Mouse (Mus musculus) embryonic facial prominence, embryonic 13.5 days (tissue): Measurements from ENCODE around the gene Traf1. TPM values are rescaled to one million over a fixed set of nuclear protein-coding genes. Genes with fewer than 3 reads are reported as not detected.

ENCODE experiments used
- ATAC-seq: fragments of 200-750 bp; cut with Nextera tagmentation; 2 replicates; pipeline ENCODE4 v1.8.0; 2017; ENCODE audit warnings: low read depth; ENCODE audit not compliant: insufficient number of reproducible peaks, insufficient read depth, low FRiP score, low TSS enrichment
- H3K27ac ChIP-seq: fragments of 300-500 bp; sonication (generic); 2 replicates; pipeline ENCODE4 v1.5.1; 2015; ENCODE audit warnings: moderate library complexity, mild to moderate bottlenecking, inconsistent platforms
- H3K27me3 ChIP-seq: fragments of 300-500 bp; sonication (generic); 2 replicates; pipeline ENCODE4 v1.6.1; 2015; ENCODE audit warnings: mild to moderate bottlenecking, inconsistent platforms
- H3K36me3 ChIP-seq: fragments of 300-500 bp; sonication (generic); 2 replicates; pipeline ENCODE4 v1.6.1; 2015; ENCODE audit warnings: mild to moderate bottlenecking, inconsistent platforms
- H3K4me1 ChIP-seq: fragments of 300-500 bp; sonication (generic); 2 replicates; pipeline ENCODE4 v1.6.1; 2015; ENCODE audit warnings: inconsistent platforms
- H3K4me2 ChIP-seq: fragments of 300-500 bp; sonication (generic); 2 replicates; pipeline ENCODE4 v1.6.1; 2015; ENCODE audit warnings: moderate library complexity, mild to moderate bottlenecking, inconsistent platforms
- H3K4me3 ChIP-seq: fragments of 300-500 bp; sonication (generic); 2 replicates; pipeline ENCODE4 v1.5.1; 2015; ENCODE audit warnings: mild to moderate bottlenecking, inconsistent platforms
- H3K9ac ChIP-seq: fragments of 300-500 bp; sonication (generic); 2 replicates; pipeline ENCODE4 v1.6.1; 2015; ENCODE audit warnings: mild to moderate bottlenecking, inconsistent platforms
- H3K9me3 ChIP-seq: fragments of 300-500 bp; sonication (generic); 2 replicates; pipeline ENCODE4 v1.6.1; 2016; ENCODE audit warnings: inconsistent platforms
- WGBS: fragments of 180-500 bp; shearing (Covaris S2); methylation state at CpG from one replicate; pipeline ENCODE4 v1.1.7; 2015; ENCODE audit warnings: mixed read lengths; 5-methylcytosine and 5-hydroxymethylcytosine counted together
- polyA plus RNA-seq: library from polyadenylated mRNA; unstranded; fragments of >200 nt; fragmentation: Nextera tagmentation; extraction: Ambion mirVana; gene quantifications from 2 replicates; pipeline ENCODE4 v1.2.1, GENCODE M21; 2015

Traf1 gene
- 2.4 and 4.3 TPM in 2 replicates for polyA plus RNA-seq

- H3K27ac ChIP-seq, result no peak within 1 kb of the TSS
- no peak for ATAC-seq
- H3K9ac ChIP-seq, result peak within 1 kb of the TSS; percentile 57
- no peaks in the 10 kb centered on the region for H3K9me3 ChIP-seq
- H3K27me3 ChIP-seq, result peaks cover 6% of the 10 kb centered on the region
- H3K36me3 ChIP-seq, result no peaks in the 10 kb centered on the region
- peak within 1 kb of the TSS; percentile 36 for H3K4me3 ChIP-seq
- peaks cover 18% of the 10 kb centered on the region; the same call in 1 of the 2 replicates for H3K4me1 ChIP-seq
- H3K4me2 ChIP-seq, result peak within 1 kb of the TSS; percentile 64
- WGBS, result 9% methylated on average over 20 of the region's 20 CpGs
Observed at GRCm38 (mm10) chr2:34961481-34962036, at the start of gene Traf1. Gene Traf1, minus strand, starts transcription at chr2:34961772.

GRCm38 (mm10) chr2:34998956-34999355 is 37.4 kb upstream of the Traf1 start:
- Histone ChIP-seq H3K4me2 (no peak overlapping the region), H3K4me1 (no peaks in the 10 kb centered on the region), H3K4me3 (no peak overlapping the region), H3K9me3 (no peaks in the 10 kb centered on the region), H3K36me3 (no peaks in the 10 kb centered on the region), H3K27me3 (no peaks in the 10 kb centered on the region), H3K27ac (no peak overlapping the region), H3K9ac (no peak overlapping the region)
- ATAC-seq, result no peak
- 82% methylated on average over 9 of the region's 9 CpGs for WGBS

- H3K4me3 ChIP-seq, result no peak overlapping the region
- 0 out of 2 replicates have a peak, but pooled peaks cover 3% of the 10 kb centered on the region for H3K27me3 ChIP-seq
- no peak for ATAC-seq
- no peak overlapping the region for H3K4me2 ChIP-seq
- H3K9me3 ChIP-seq, result no peaks in the 10 kb centered on the region
- no peak overlapping the region for H3K9ac ChIP-seq
- H3K36me3 ChIP-seq, result no peaks in the 10 kb centered on the region
- 87% methylated on average over 5 of the region's 5 CpGs for WGBS
- no peak overlapping the region for H3K27ac ChIP-seq
- peaks cover 8% of the 10 kb centered on the region for H3K4me1 ChIP-seq
Observed at GRCm38 (mm10) chr2:34996506-34996905, 34.9 kb upstream of the Traf1 start.

- peaks cover 8% of the 10 kb centered on the region for H3K4me1 ChIP-seq
- H3K36me3 ChIP-seq, result no peaks in the 10 kb centered on the region
- no peak overlapping the region for H3K4me3 ChIP-seq
- H3K27me3 ChIP-seq, result 0 out of 2 replicates have a peak, but pooled peaks cover 3% of the 10 kb centered on the region
- no peaks in the 10 kb centered on the region for H3K9me3 ChIP-seq
- WGBS, result 75% methylated on average over 5 of the region's 5 CpGs
- H3K9ac ChIP-seq, result no peak overlapping the region
- ATAC-seq, result no peak
- no peak overlapping the region for H3K4me2 ChIP-seq
- no peak overlapping the region for H3K27ac ChIP-seq
Observed at GRCm38 (mm10) chr2:34993696-34994356, 32.3 kb upstream of the Traf1 start.

GRCm38 (mm10) chr2:34992729-34993695 is 31.4 kb upstream of the Traf1 start:
- no peak for ATAC-seq
- Histone ChIP-seq H3K4me2 (peak overlapping the region; percentile 27), H3K9me3 (no peaks in the 10 kb centered on the region), H3K27me3 (0 out of 2 replicates have a peak, but pooled peaks cover 3% of the 10 kb centered on the region), H3K4me3 (no peak overlapping the region), H3K36me3 (no peaks in the 10 kb centered on the region), H3K27ac (no peak overlapping the region), H3K9ac (no peak overlapping the region), H3K4me1 (peaks cover 8% of the 10 kb centered on the region)
- WGBS, result 10% methylated on average over 9 of the region's 9 CpGs

GRCm38 (mm10) chr2:34991966-34992365 is 30.4 kb upstream of the Traf1 start:
- no peak for ATAC-seq

GRCm38 (mm10) chr2:34989749-34990148 is 28.2 kb upstream of the Traf1 start:
- 84% methylated on average over 1 of the region's 1 CpGs for WGBS
- no peak for ATAC-seq
- Histone ChIP-seq H3K27me3 (0 out of 2 replicates have a peak, but pooled peaks cover 3% of the 10 kb centered on the region), H3K4me3 (no peak overlapping the region), H3K4me2 (no peak overlapping the region), H3K9ac (no peak overlapping the region), H3K9me3 (no peaks in the 10 kb centered on the region), H3K4me1 (peaks cover 8% of the 10 kb centered on the region), H3K27ac (no peak overlapping the region), H3K36me3 (no peaks in the 10 kb centered on the region)

More at GRCm38 (mm10) chr2:34991966-34992365, 30.4 kb upstream of the Traf1 start:
- Histone ChIP-seq H3K27me3 (0 out of 2 replicates have a peak, but pooled peaks cover 3% of the 10 kb centered on the region), H3K9ac (no peak overlapping the region), H3K4me1 (peaks cover 8% of the 10 kb centered on the region), H3K27ac (no peak overlapping the region), H3K4me2 (no peak overlapping the region), H3K9me3 (no peaks in the 10 kb centered on the region), H3K4me3 (no peak overlapping the region), H3K36me3 (no peaks in the 10 kb centered on the region)
- WGBS, result 80% methylated on average over 3 of the region's 3 CpGs

- Histone ChIP-seq H3K27me3 (0 out of 2 replicates have a peak, but pooled peaks cover 3% of the 10 kb centered on the region), H3K27ac (no peak overlapping the region), H3K9ac (no peak overlapping the region), H3K36me3 (no peaks in the 10 kb centered on the region), H3K4me3 (no peak overlapping the region), H3K4me2 (no peak overlapping the region), H3K9me3 (no peaks in the 10 kb centered on the region), H3K4me1 (peaks cover 11% of the 10 kb centered on the region)
- ATAC-seq, result no peak
- WGBS, result 62% methylated on average over 1 of the region's 1 CpGs
Observed at GRCm38 (mm10) chr2:34987595-34987994, 26.0 kb upstream of the Traf1 start.

- no peak overlapping the region for H3K4me2 ChIP-seq
- 83% methylated on average over 8 of the region's 8 CpGs for WGBS
- no peak for ATAC-seq
- no peak overlapping the region for H3K4me3 ChIP-seq
- no peaks in the 10 kb centered on the region for H3K9me3 ChIP-seq
- peaks cover 31% of the 10 kb centered on the region for H3K4me1 ChIP-seq
- H3K27ac ChIP-seq, result no peak overlapping the region
- no peak overlapping the region for H3K9ac ChIP-seq
- no peaks in the 10 kb centered on the region for H3K27me3 ChIP-seq
- no peaks in the 10 kb centered on the region for H3K36me3 ChIP-seq
Observed at GRCm38 (mm10) chr2:34984885-34985284, 23.3 kb upstream of the Traf1 start.

GRCm38 (mm10) chr2:34982906-34983698 is 21.5 kb upstream of the Traf1 start:
- Histone ChIP-seq H3K4me1 (peaks cover 33% of the 10 kb centered on the region), H3K4me3 (no peak overlapping the region), H3K27ac (peak overlapping the region; percentile 40), H3K36me3 (no peaks in the 10 kb centered on the region), H3K9ac (no peak overlapping the region), H3K9me3 (no peaks in the 10 kb centered on the region), H3K4me2 (no peak overlapping the region), H3K27me3 (no peaks in the 10 kb centered on the region)
- no peak for ATAC-seq
- 20% methylated on average over 11 of the region's 11 CpGs for WGBS
